Mouse (Mus musculus): ENCODE results near the gene Rbm20. TPM values are rescaled to one million over a fixed set of nuclear protein-coding genes. Genes with fewer than 3 reads are reported as not detected.
A peak's percentile ranks its signal among the peaks of the same experiment; 100 is the strongest.

The Rbm20 gene
- polyA plus RNA-seq, 1 experiment from 2014 or later: 2.5 TPM

GRCm38 (mm10) chr19:53726340-53726739, 49.2 kb downstream of the Rbm20 start:
- TF ChIP-seq EP300 (optimal IDR thresholded peaks at IDR 0.05) (no peak), CTCF (IDR thresholded peaks at IDR 0.05; ENCODE audit: low read depth) (peak; percentile 50)
- ATAC-seq (ENCODE audit: low FRiP score, low TSS enrichment) (no peak), DNase-seq (ENCODE audit: low spot score) (no peak)
- Histone ChIP-seq H3K4me2 (replicated peaks; ENCODE audit: low read depth) (no peak overlapping the region; the same call in 1 of the 2 replicates), H3K27me3 (ENCODE audit: control insufficient read depth, insufficient read depth, low read length) (no peaks in the 10 kb centered on the region), H3K4me3 (ENCODE audit: low read depth, low read length) (0 out of 2 replicates have a peak overlapping the region, but pooled peaks have one; percentile 6), H3K36me3 (ENCODE audit: control insufficient read depth, insufficient read depth, low read length) (no peaks in the 10 kb centered on the region), H3K9ac (ENCODE audit: low read length) (no peak overlapping the region), H3K9me3 (ENCODE audit: control insufficient read depth, low read length) (no peaks in the 10 kb centered on the region), H3K27ac (replicated peaks) (no peak overlapping the region), H3K4me1 (replicated peaks; ENCODE audit: control insufficient read depth, insufficient read depth) (no peaks in the 10 kb centered on the region)
- WGBS: 34% methylated on average over 12 of the region's 12 CpGs

GRCm38 (mm10) chr19:53726755-53727154, 49.6 kb downstream of the Rbm20 start:
- Histone ChIP-seq H3K4me1 (replicated peaks; ENCODE audit: control insufficient read depth, insufficient read depth) (no peaks in the 10 kb centered on the region), H3K9ac (ENCODE audit: low read length) (no peak overlapping the region), H3K4me3 (ENCODE audit: low read depth, low read length) (no peak overlapping the region), H3K36me3 (ENCODE audit: control insufficient read depth, insufficient read depth, low read length) (no peaks in the 10 kb centered on the region), H3K27ac (replicated peaks) (no peak overlapping the region), H3K9me3 (ENCODE audit: control insufficient read depth, low read length) (no peaks in the 10 kb centered on the region), H3K27me3 (ENCODE audit: control insufficient read depth, insufficient read depth, low read length) (no peaks in the 10 kb centered on the region), H3K4me2 (replicated peaks; ENCODE audit: low read depth) (no peak overlapping the region)
- peak; percentile 24; the same call in 1 of the 2 replicates for ATAC-seq (ENCODE audit: low FRiP score, low TSS enrichment)
- no peak for TF ChIP-seq CTCF (IDR thresholded peaks at IDR 0.05; ENCODE audit: low read depth)
- no peak for TF ChIP-seq EP300 (optimal IDR thresholded peaks at IDR 0.05)
- whole genome bisulfite sequencing: 70% methylated on average over 11 of the region's 11 CpGs
- DNase-seq (ENCODE audit: low spot score): no peak

- ATAC-seq (ENCODE audit: low FRiP score, low TSS enrichment) (peak; percentile 81), DNase-seq (ENCODE audit: low spot score) (peak; percentile 68)
- H3K4me2 ChIP-seq (replicated peaks; ENCODE audit: low read depth): no peak overlapping the region
- no peaks in the 10 kb centered on the region for H3K4me1 ChIP-seq (replicated peaks; ENCODE audit: control insufficient read depth, insufficient read depth)
- no peaks in the 10 kb centered on the region for H3K36me3 ChIP-seq (ENCODE audit: control insufficient read depth, insufficient read depth, low read length)
- H3K27me3 ChIP-seq (ENCODE audit: control insufficient read depth, insufficient read depth, low read length): no peaks in the 10 kb centered on the region
- no peaks in the 10 kb centered on the region for H3K9me3 ChIP-seq (ENCODE audit: control insufficient read depth, low read length)
- TF ChIP-seq EP300 (optimal IDR thresholded peaks at IDR 0.05) (no peak), CTCF (IDR thresholded peaks at IDR 0.05; ENCODE audit: low read depth) (no peak)
- no peak overlapping the region for H3K4me3 ChIP-seq (ENCODE audit: low read depth, low read length)
- no peak overlapping the region for H3K27ac ChIP-seq (replicated peaks)
- H3K9ac ChIP-seq (ENCODE audit: low read length): no peak overlapping the region
- 40% methylated on average over 4 of the region's 4 CpGs for WGBS
These were observed 50.2 kb downstream of the Rbm20 start for GRCm38 (mm10) chr19:53727277-53727676.

- TF ChIP-seq EP300 (optimal IDR thresholded peaks at IDR 0.05) (no peak), CTCF (IDR thresholded peaks at IDR 0.05; ENCODE audit: low read depth) (peak; percentile 16)
- Histone ChIP-seq H3K9me3 (ENCODE audit: control insufficient read depth, low read length) (no peaks in the 10 kb centered on the region), H3K4me1 (replicated peaks; ENCODE audit: control insufficient read depth, insufficient read depth) (no peaks in the 10 kb centered on the region), H3K27me3 (ENCODE audit: control insufficient read depth, insufficient read depth, low read length) (no peaks in the 10 kb centered on the region), H3K4me2 (replicated peaks; ENCODE audit: low read depth) (no peak overlapping the region), H3K36me3 (ENCODE audit: control insufficient read depth, insufficient read depth, low read length) (no peaks in the 10 kb centered on the region), H3K4me3 (ENCODE audit: low read depth, low read length) (no peak overlapping the region), H3K9ac (ENCODE audit: low read length) (no peak overlapping the region), H3K27ac (replicated peaks) (no peak overlapping the region)
- ATAC-seq (ENCODE audit: low FRiP score, low TSS enrichment): no peak
- DNase-seq (ENCODE audit: low spot score): no peak
- 68% methylated on average over 9 of the region's 9 CpGs for WGBS
These were observed 51.0 kb downstream of the Rbm20 start for GRCm38 (mm10) chr19:53727886-53728669.

- WGBS: 59% methylated on average over 10 of the region's 10 CpGs
- H3K27ac ChIP-seq (replicated peaks): no peak overlapping the region
- TF ChIP-seq EP300 (optimal IDR thresholded peaks at IDR 0.05): no peak
- TF ChIP-seq CTCF (IDR thresholded peaks at IDR 0.05; ENCODE audit: low read depth): peak; percentile 21; the same call in 1 of the 2 replicates
- H3K4me2 ChIP-seq (replicated peaks; ENCODE audit: low read depth): no peak overlapping the region
- ATAC-seq (ENCODE audit: low FRiP score, low TSS enrichment) (no peak), DNase-seq (ENCODE audit: low spot score) (no peak)
- H3K36me3 ChIP-seq (ENCODE audit: control insufficient read depth, insufficient read depth, low read length): no peaks in the 10 kb centered on the region
- H3K27me3 ChIP-seq (ENCODE audit: control insufficient read depth, insufficient read depth, low read length): no peaks in the 10 kb centered on the region
- no peaks in the 10 kb centered on the region for H3K9me3 ChIP-seq (ENCODE audit: control insufficient read depth, low read length)
- H3K9ac ChIP-seq (ENCODE audit: low read length): no peak overlapping the region
- no peak overlapping the region for H3K4me3 ChIP-seq (ENCODE audit: low read depth, low read length)
- H3K4me1 ChIP-seq (replicated peaks; ENCODE audit: control insufficient read depth, insufficient read depth): no peaks in the 10 kb centered on the region
These were observed 52.8 kb downstream of the Rbm20 start for GRCm38 (mm10) chr19:53729919-53730318.

GRCm38 (mm10) chr19:53731761-53732201, 54.7 kb downstream of the Rbm20 start:
- no peak overlapping the region for H3K9ac ChIP-seq (ENCODE audit: low read length)
- H3K27me3 ChIP-seq (ENCODE audit: control insufficient read depth, insufficient read depth, low read length): no peaks in the 10 kb centered on the region
- 44% methylated on average over 8 of the region's 8 CpGs for WGBS
- H3K27ac ChIP-seq (replicated peaks): no peak overlapping the region
- H3K4me3 ChIP-seq (ENCODE audit: low read depth, low read length): no peak overlapping the region
- no peak for TF ChIP-seq CTCF (IDR thresholded peaks at IDR 0.05; ENCODE audit: low read depth)
- H3K36me3 ChIP-seq (ENCODE audit: control insufficient read depth, insufficient read depth, low read length): no peaks in the 10 kb centered on the region
- peak; percentile 82 for ATAC-seq (ENCODE audit: low FRiP score, low TSS enrichment)
- H3K4me2 ChIP-seq (replicated peaks; ENCODE audit: low read depth): no peak overlapping the region
- H3K4me1 ChIP-seq (replicated peaks; ENCODE audit: control insufficient read depth, insufficient read depth): no peaks in the 10 kb centered on the region
- DNase-seq (ENCODE audit: low spot score): peak; percentile 58
- H3K9me3 ChIP-seq (ENCODE audit: control insufficient read depth, low read length): no peaks in the 10 kb centered on the region

Data from stomach, postnatal 0 days (tissue).